Mouse (Mus musculus) neural tube, embryonic 11.5 days (tissue): Measurements from ENCODE around the gene Dynll2. TPM values are rescaled to one million over a fixed set of nuclear protein-coding genes. Genes with fewer than 3 reads are reported as not detected.

ENCODE experiments used
- ATAC-seq: fragments of 200-750 bp; cut with Nextera tagmentation; 2 replicates; pipeline ENCODE4 v1.8.0; 2017; ENCODE audit warnings: moderate number of reproducible peaks, mild to moderate bottlenecking, moderate TSS enrichment, moderate library complexity; ENCODE audit not compliant: insufficient read depth, low FRiP score, low TSS enrichment
- DNase-seq: peaks from one replicate; pipeline ENCODE4 v3.0.0-alpha.2; 2015; ENCODE audit warnings: low spot score
- H3K27ac ChIP-seq: fragments of 300-500 bp; sonication (generic); 2 replicates; pipeline ENCODE4 v1.5.1; 2014; ENCODE audit warnings: low read depth, mild to moderate bottlenecking, low read length
- H3K27me3 ChIP-seq: fragments of 300-500 bp; sonication (generic); 2 replicates; pipeline ENCODE4 v1.6.1; 2014; ENCODE audit warnings: mild to moderate bottlenecking, low read length, mixed read lengths; ENCODE audit not compliant: control insufficient read depth, insufficient read depth
- H3K36me3 ChIP-seq: fragments of 300-500 bp; sonication (generic); 2 replicates; pipeline ENCODE4 v1.6.1; 2014; ENCODE audit warnings: mild to moderate bottlenecking, low read length, moderate library complexity, mixed read lengths; ENCODE audit not compliant: control insufficient read depth, insufficient read depth
- H3K4me1 ChIP-seq: fragments of 300-500 bp; sonication (generic); 2 replicates; pipeline ENCODE4 v1.6.1; 2014; ENCODE audit warnings: low read length, mixed read lengths; ENCODE audit not compliant: control insufficient read depth, insufficient read depth
- H3K4me2 ChIP-seq: fragments of 300-500 bp; sonication (generic); 2 replicates; pipeline ENCODE4 v1.6.1; 2014; ENCODE audit warnings: low read depth, mild to moderate bottlenecking, moderate library complexity
- H3K4me3 ChIP-seq: fragments of 300-500 bp; sonication (generic); 2 replicates; pipeline ENCODE4 v1.5.1; 2014; ENCODE audit warnings: low read depth, low read length
- H3K9ac ChIP-seq: fragments of 300-500 bp; sonication (generic); 2 replicates; pipeline ENCODE4 v1.6.1; 2014; ENCODE audit warnings: mild to moderate bottlenecking, low read length
- H3K9me3 ChIP-seq: fragments of 300-500 bp; sonication (generic); 2 replicates; pipeline ENCODE4 v1.6.1; 2016; ENCODE audit warnings: low read length; ENCODE audit not compliant: control insufficient read depth
- WGBS: fragments of 180-500 bp; shearing (Covaris S2); extraction: QIAGEN DNeasy Blood & Tissue Kit; methylation state at CpG from one replicate; pipeline ENCODE4 v1.1.7; 2014; 5-methylcytosine and 5-hydroxymethylcytosine counted together
- polyA plus RNA-seq: library from polyadenylated mRNA; unstranded; fragments of >200 nt; fragmentation: Nextera tagmentation; extraction: Ambion mirVana; gene quantifications from 2 replicates; pipeline ENCODE4 v1.2.1, GENCODE M21; 2014

Dynll2 gene
- polyA plus RNA-seq, 1 experiment from 2014 or later = 22.9 TPM

GRCm38 (mm10) chr11:88008641-88009040 lies 21.3 kb upstream of the Dynll2 start:
- no peak for DNase-seq
- Histone ChIP-seq H3K4me3 (no peak overlapping the region), H3K27ac (no peak overlapping the region), H3K4me1 (0 out of 2 replicates have a peak, but pooled peaks cover 2% of the 10 kb centered on the region), H3K4me2 (no peak overlapping the region), H3K9ac (no peak overlapping the region), H3K27me3 (no peaks in the 10 kb centered on the region), H3K36me3 (no peaks in the 10 kb centered on the region), H3K9me3 (no peaks in the 10 kb centered on the region)
- no peak for ATAC-seq
- 44% methylated on average over 1 of the region's 1 CpGs for WGBS

GRCm38 (mm10) chr11:88004123-88004522 lies 16.8 kb upstream of the Dynll2 start:
- H3K9me3 ChIP-seq = no peaks in the 10 kb centered on the region
- H3K27me3 ChIP-seq = no peaks in the 10 kb centered on the region
- H3K9ac ChIP-seq = no peak overlapping the region
- no peak for DNase-seq
- H3K36me3 ChIP-seq = no peaks in the 10 kb centered on the region
- H3K4me2 ChIP-seq = no peak overlapping the region
- ATAC-seq = no peak
- H3K4me3 ChIP-seq = no peak overlapping the region
- no peak overlapping the region for H3K27ac ChIP-seq
- WGBS = 54% methylated on average over 2 of the region's 2 CpGs
- no peaks in the 10 kb centered on the region for H3K4me1 ChIP-seq

DNA sequence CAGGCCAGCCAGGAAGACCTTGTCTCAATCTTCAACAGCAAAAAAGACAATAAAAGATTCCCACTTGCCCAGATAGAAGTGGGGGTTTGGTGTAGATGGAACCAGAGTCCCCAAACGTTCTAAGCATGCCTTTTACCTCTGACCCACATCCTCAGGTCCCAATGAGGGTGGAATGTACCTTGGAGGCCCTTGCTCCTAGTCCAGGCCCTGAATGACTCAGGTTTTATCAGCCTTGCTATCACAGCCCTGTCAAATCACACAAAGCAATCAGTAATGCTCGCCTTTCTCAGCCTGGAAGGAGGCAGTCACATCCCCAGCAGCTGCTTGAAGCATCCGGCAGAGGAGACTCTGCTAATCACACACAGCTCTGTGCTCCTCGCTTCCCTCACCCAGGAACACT lies 15.4 kb upstream of the Dynll2 start:
- H3K27ac ChIP-seq = no peak overlapping the region
- DNase-seq (no peak), ATAC-seq (no peak)
- no peak overlapping the region for H3K9ac ChIP-seq
- no peak overlapping the region for H3K4me2 ChIP-seq
- H3K9me3 ChIP-seq = no peaks in the 10 kb centered on the region
- WGBS = 66% methylated on average over 4 of the region's 4 CpGs
- H3K4me3 ChIP-seq = no peak overlapping the region
- H3K27me3 ChIP-seq = no peaks in the 10 kb centered on the region
- no peaks in the 10 kb centered on the region for H3K36me3 ChIP-seq
- H3K4me1 ChIP-seq = no peaks in the 10 kb centered on the region

- no peaks in the 10 kb centered on the region for H3K4me1 ChIP-seq
- no peak overlapping the region for H3K9ac ChIP-seq
- WGBS = 92% methylated on average over 5 of the region's 5 CpGs
- no peaks in the 10 kb centered on the region for H3K27me3 ChIP-seq
- H3K9me3 ChIP-seq = no peaks in the 10 kb centered on the region
- DNase-seq (no peak), ATAC-seq (no peak)
- no peak overlapping the region for H3K4me3 ChIP-seq
- H3K36me3 ChIP-seq = no peaks in the 10 kb centered on the region
- H3K4me2 ChIP-seq = no peak overlapping the region
- H3K27ac ChIP-seq = no peak overlapping the region
Observed at GRCm38 (mm10) chr11:87999751-88000150, 12.4 kb upstream of the Dynll2 start.

DNA sequence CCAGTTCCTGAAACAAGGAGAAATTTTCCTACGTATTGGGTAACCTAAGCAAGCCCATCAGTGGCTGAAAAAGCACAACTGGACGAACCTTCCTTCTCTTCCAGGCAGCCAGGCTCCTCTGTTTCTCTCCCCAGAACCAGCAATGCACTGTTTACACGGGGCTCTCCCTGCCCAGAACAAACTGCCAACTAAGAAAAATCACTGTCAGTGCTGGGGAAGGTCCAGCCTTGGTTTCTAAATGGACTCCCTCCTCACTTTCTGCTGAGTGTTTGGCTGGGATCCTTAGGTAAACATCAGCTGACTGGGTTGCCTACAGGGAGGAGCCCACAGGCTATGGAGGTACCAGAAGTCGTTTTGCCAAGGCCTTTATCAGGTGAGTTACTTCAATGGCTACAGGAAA lies 4.5 kb upstream of the Dynll2 start:
- Histone ChIP-seq H3K4me3 (no peak overlapping the region), H3K4me2 (no peak overlapping the region), H3K4me1 (0 out of 2 replicates have a peak, but pooled peaks cover 3% of the 10 kb centered on the region), H3K27me3 (no peaks in the 10 kb centered on the region), H3K9me3 (no peaks in the 10 kb centered on the region), H3K27ac (no peak overlapping the region), H3K9ac (no peak overlapping the region), H3K36me3 (no peaks in the 10 kb centered on the region)
- DNase-seq (no peak), ATAC-seq (no peak)
- WGBS = 60% methylated on average over 4 of the region's 4 CpGs

- DNase-seq (no peak), ATAC-seq (no peak)
- Histone ChIP-seq H3K27me3 (no peaks in the 10 kb centered on the region), H3K36me3 (peaks cover 6% of the 10 kb centered on the region), H3K27ac (peak overlapping the region; percentile 92), H3K4me1 (peaks cover 18% of the 10 kb centered on the region), H3K9ac (peak overlapping the region; percentile 55), H3K9me3 (no peaks in the 10 kb centered on the region), H3K4me3 (peak overlapping the region; percentile 94), H3K4me2 (peak overlapping the region; percentile 31)
- WGBS = 65% methylated on average over 11 of the region's 11 CpGs
Observed at GRCm38 (mm10) chr11:87987861-87988260, 528 bp upstream of the Dynll2 start.

DNA sequence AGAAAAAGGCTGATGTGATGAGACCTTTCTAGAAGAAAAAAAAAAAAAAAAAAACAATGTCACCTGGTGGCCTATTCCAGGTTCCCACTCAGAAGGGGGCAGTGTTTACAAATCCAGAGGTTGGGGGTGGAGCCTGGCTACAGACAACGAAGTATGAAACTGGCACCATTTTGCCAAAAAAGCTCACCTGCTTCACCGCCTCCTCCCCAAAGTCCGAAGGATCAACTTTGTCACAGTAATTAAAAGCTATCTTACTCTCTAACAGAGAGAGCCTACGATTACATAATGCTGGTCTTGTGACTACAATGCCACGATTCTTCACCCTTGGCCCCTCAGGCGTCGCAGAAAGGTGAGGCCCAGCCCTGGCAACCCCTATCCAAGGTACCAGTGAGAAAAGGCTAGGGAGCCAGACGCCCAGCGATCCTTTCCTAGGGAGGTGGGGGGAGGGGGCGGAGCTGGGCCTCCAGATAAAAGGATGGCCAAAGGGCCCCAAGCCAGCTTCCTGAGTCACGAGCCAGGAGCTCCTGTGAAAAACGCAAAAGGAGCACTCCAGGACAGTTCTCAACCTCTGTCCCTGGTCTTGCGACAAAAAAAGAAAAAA lies 1.1 kb downstream of the Dynll2 start:
- WGBS = 4% methylated on average over 13 of the region's 13 CpGs
- Histone ChIP-seq H3K36me3 (peaks cover 15% of the 10 kb centered on the region), H3K4me2 (peak overlapping the region; percentile 88), H3K4me3 (peak overlapping the region; percentile 94), H3K27me3 (no peaks in the 10 kb centered on the region), H3K9ac (peak overlapping the region; percentile 96), H3K9me3 (no peaks in the 10 kb centered on the region), H3K27ac (peak overlapping the region; percentile 92), H3K4me1 (peaks cover 18% of the 10 kb centered on the region)
- ATAC-seq (no peak), DNase-seq (peak; percentile 66)

DNA sequence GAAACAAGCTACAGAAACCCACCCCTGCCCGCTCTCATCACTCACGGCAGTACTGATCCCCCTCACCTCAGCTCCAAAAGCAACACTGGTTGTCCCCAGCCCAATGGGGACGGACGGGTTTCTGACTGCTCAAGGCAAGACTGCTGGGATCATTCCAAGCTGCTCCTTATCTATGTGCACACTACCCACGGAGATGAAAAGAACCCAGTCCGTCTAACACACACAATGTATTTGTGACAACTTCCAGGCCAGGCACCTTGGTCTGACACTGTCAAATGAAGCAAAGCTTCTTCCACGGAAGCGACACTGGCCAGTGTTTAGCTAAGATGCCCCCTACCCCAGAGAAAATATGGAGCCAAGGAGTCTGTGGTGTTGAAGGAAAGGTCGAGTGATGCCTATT lies 1.7 kb downstream of the Dynll2 start:
- 60% methylated on average over 9 of the region's 9 CpGs for WGBS
- peak overlapping the region; percentile 94 for H3K4me3 ChIP-seq
- peaks cover 18% of the 10 kb centered on the region for H3K4me1 ChIP-seq
- H3K27me3 ChIP-seq = no peaks in the 10 kb centered on the region
- H3K27ac ChIP-seq = no peak overlapping the region
- DNase-seq = no peak
- H3K9me3 ChIP-seq = no peaks in the 10 kb centered on the region
- peak overlapping the region; percentile 2; the same call in 1 of the 2 replicates for H3K9ac ChIP-seq
- H3K36me3 ChIP-seq = peaks cover 16% of the 10 kb centered on the region
- peak overlapping the region; percentile 88 for H3K4me2 ChIP-seq
- ATAC-seq = no peak

GRCm38 (mm10) chr11:87984571-87984970 lies 2.8 kb downstream of the Dynll2 start:
- Histone ChIP-seq H3K4me1 (peaks cover 18% of the 10 kb centered on the region), H3K27ac (no peak overlapping the region), H3K4me3 (no peak overlapping the region), H3K36me3 (peaks cover 20% of the 10 kb centered on the region), H3K9ac (no peak overlapping the region), H3K9me3 (no peaks in the 10 kb centered on the region), H3K27me3 (no peaks in the 10 kb centered on the region), H3K4me2 (peak overlapping the region; percentile 88; the same call in 1 of the 2 replicates)
- ATAC-seq (no peak), DNase-seq (no peak)
- WGBS = 88% methylated on average over 3 of the region's 3 CpGs
